Mouse (Mus musculus) limb, embryonic 12.5 days (tissue): Measurements from ENCODE around the gene Pip5k1b. TPM values are rescaled to one million over a fixed set of nuclear protein-coding genes. Genes with fewer than 3 reads are reported as not detected.

ENCODE experiments used
- ATAC-seq: fragments of 200-750 bp; cut with Nextera tagmentation; 2 replicates; pipeline ENCODE4 v1.8.0; 2017; ENCODE audit warnings: low read depth, moderate TSS enrichment; ENCODE audit not compliant: insufficient number of reproducible peaks, insufficient read depth, low FRiP score, low TSS enrichment
- H3K27ac ChIP-seq: fragments of 300-500 bp; sonication (generic); 2 replicates; pipeline ENCODE4 v1.5.1; 2016; ENCODE audit warnings: mild to moderate bottlenecking, moderate library complexity
- H3K27me3 ChIP-seq: fragments of 300-500 bp; sonication (generic); 2 replicates; pipeline ENCODE4 v1.6.1; 2016; ENCODE audit warnings: mild to moderate bottlenecking, moderate library complexity
- H3K36me3 ChIP-seq: fragments of 300-500 bp; sonication (generic); 2 replicates; pipeline ENCODE4 v1.6.1; 2016; ENCODE audit warnings: mild to moderate bottlenecking, moderate library complexity
- H3K4me1 ChIP-seq: fragments of 300-500 bp; sonication (generic); replicated peaks from 2 replicates; pipeline ENCODE4 v1.6.1; 2016
- H3K4me2 ChIP-seq: fragments of 300-500 bp; sonication (generic); 2 replicates; pipeline ENCODE4 v1.6.1; 2016; ENCODE audit warnings: mild to moderate bottlenecking, moderate library complexity
- H3K4me3 ChIP-seq: fragments of 300-500 bp; sonication (generic); replicated peaks from 2 replicates; pipeline ENCODE4 v1.5.1; 2016; ENCODE audit warnings: mild to moderate bottlenecking
- H3K9ac ChIP-seq: fragments of 300-500 bp; sonication (generic); replicated peaks from 2 replicates; pipeline ENCODE4 v1.6.1; 2016; ENCODE audit warnings: mild to moderate bottlenecking, moderate library complexity
- H3K9me3 ChIP-seq: fragments of 300-500 bp; sonication (generic); 2 replicates; pipeline ENCODE4 v1.6.1; 2016; ENCODE audit warnings: mild to moderate bottlenecking, moderate library complexity
- WGBS: fragments of 180-500 bp; shearing (Covaris S2); methylation state at CpG from one replicate; pipeline ENCODE4 v1.1.7; 2016; 5-methylcytosine and 5-hydroxymethylcytosine counted together
- polyA plus RNA-seq: library from polyadenylated mRNA; unstranded; fragments of >200 nt; fragmentation: Nextera tagmentation; extraction: Ambion mirVana; gene quantifications from 2 replicates; pipeline ENCODE4 v1.2.1, GENCODE M21; 2016

Pip5k1b gene
- polyA plus RNA-seq, 1 experiment from 2014 or later = 0.56 TPM

- WGBS = 81% methylated on average over 3 of the region's 3 CpGs
- no peaks in the 10 kb centered on the region for H3K36me3 ChIP-seq
Observed at GRCm38 (mm10) chr19:24404716-24405115, 151.0 kb downstream of the Pip5k1b start.

GRCm38 (mm10) chr19:24403245-24403644 is 152.4 kb downstream of the Pip5k1b start:
- Histone ChIP-seq H3K4me3 (no peak overlapping the region), H3K27ac (no peak overlapping the region), H3K27me3 (no peaks in the 10 kb centered on the region), H3K4me1 (no peaks in the 10 kb centered on the region), H3K9ac (no peak overlapping the region), H3K36me3 (no peaks in the 10 kb centered on the region), H3K9me3 (no peaks in the 10 kb centered on the region), H3K4me2 (no peak overlapping the region)
- 86% methylated on average over 6 of the region's 6 CpGs for WGBS
- ATAC-seq = no peak

More at GRCm38 (mm10) chr19:24404716-24405115, 151.0 kb downstream of the Pip5k1b start:
- no peak overlapping the region for H3K4me2 ChIP-seq
- no peak for ATAC-seq
- H3K27me3 ChIP-seq = no peaks in the 10 kb centered on the region
- H3K4me3 ChIP-seq = no peak overlapping the region
- H3K4me1 ChIP-seq = no peaks in the 10 kb centered on the region
- no peaks in the 10 kb centered on the region for H3K9me3 ChIP-seq
- H3K27ac ChIP-seq = no peak overlapping the region
- H3K9ac ChIP-seq = no peak overlapping the region

- no peak for ATAC-seq
- H3K9ac ChIP-seq = no peak overlapping the region
- no peaks in the 10 kb centered on the region for H3K36me3 ChIP-seq
- H3K4me1 ChIP-seq = 0 out of 2 replicates have a peak, but pooled peaks cover 6% of the 10 kb centered on the region
- no peak overlapping the region for H3K4me3 ChIP-seq
- 76% methylated on average over 2 of the region's 2 CpGs for WGBS
- no peak overlapping the region for H3K4me2 ChIP-seq
- H3K9me3 ChIP-seq = no peaks in the 10 kb centered on the region
- H3K27me3 ChIP-seq = no peaks in the 10 kb centered on the region
- H3K27ac ChIP-seq = no peak overlapping the region
Observed at GRCm38 (mm10) chr19:24393920-24394319, 161.8 kb downstream of the Pip5k1b start.

DNA sequence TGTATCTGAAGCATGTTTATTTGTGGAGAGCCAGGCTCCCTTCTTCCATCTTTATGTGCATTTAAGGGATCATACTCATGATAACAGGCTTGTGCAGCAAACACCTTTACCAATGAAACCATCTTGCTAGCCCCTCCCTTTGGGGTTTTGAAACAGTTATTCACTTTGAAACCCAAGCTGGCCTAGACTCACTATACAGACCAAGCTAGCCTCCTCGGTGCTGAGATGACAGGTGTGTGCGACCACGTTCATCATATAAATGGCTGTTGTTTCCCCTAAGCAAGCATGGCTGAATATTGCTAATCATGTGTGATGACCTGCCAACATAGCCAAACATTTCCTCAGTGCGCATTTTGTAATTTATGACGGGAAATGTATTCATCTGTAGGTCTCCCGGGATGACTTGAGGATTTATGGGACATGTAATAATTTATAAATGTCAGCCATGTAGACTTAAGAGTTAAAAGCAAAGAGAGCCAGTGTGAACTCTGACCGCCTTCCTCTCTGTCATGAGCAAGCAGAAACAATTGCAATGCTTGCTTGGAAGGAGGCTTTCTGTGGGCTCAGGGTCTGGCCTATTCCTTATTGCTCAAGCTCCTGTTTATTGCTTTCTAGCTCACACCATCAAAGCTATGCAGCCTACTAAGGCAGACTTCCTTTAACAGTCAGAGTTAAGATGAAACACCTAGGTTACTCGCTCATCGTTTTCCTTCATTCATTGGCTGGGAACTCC is 164.0 kb downstream of the Pip5k1b start:
- H3K4me1 ChIP-seq = 0 out of 2 replicates have a peak, but pooled peaks cover 6% of the 10 kb centered on the region
- H3K9me3 ChIP-seq = no peaks in the 10 kb centered on the region
- H3K36me3 ChIP-seq = no peaks in the 10 kb centered on the region
- H3K4me2 ChIP-seq = no peak overlapping the region
- no peak overlapping the region for H3K4me3 ChIP-seq
- H3K9ac ChIP-seq = no peak overlapping the region
- no peak overlapping the region for H3K27ac ChIP-seq
- WGBS = 57% methylated on average over 9 of the region's 9 CpGs
- ATAC-seq = no peak
- H3K27me3 ChIP-seq = no peaks in the 10 kb centered on the region

- Histone ChIP-seq H3K27ac (no peak overlapping the region), H3K4me1 (0 out of 2 replicates have a peak, but pooled peaks cover 6% of the 10 kb centered on the region), H3K4me3 (no peak overlapping the region), H3K9ac (no peak overlapping the region), H3K9me3 (no peaks in the 10 kb centered on the region), H3K4me2 (no peak overlapping the region), H3K27me3 (no peaks in the 10 kb centered on the region), H3K36me3 (no peaks in the 10 kb centered on the region)
- no peak for ATAC-seq
- WGBS = 88% methylated on average over 22 of the region's 22 CpGs
Observed at GRCm38 (mm10) chr19:24386956-24387865, 168.5 kb downstream of the Pip5k1b start.

DNA sequence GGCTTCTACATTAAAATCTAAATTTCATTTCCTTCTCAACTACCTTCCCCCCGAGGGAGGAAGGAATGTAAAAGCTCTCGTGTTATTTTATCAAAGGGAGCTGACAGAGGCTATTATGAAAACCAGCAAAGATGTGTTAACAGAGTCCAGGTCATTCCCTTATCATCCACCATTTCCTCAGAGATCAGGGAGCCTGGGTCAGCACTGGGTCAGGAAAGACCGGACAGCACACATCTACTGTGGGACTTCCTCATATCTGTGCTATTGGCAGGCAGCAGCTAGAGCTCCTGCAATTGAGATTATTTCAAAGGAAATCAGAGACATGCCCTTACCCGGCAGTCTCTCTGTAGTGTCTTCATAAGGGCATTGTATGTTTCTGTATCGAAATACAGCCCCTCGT is 177.2 kb downstream of the Pip5k1b start:
- Histone ChIP-seq H3K4me3 (no peak overlapping the region), H3K4me1 (no peaks in the 10 kb centered on the region), H3K9me3 (no peaks in the 10 kb centered on the region), H3K36me3 (no peaks in the 10 kb centered on the region), H3K9ac (no peak overlapping the region), H3K4me2 (no peak overlapping the region), H3K27ac (no peak overlapping the region), H3K27me3 (no peaks in the 10 kb centered on the region)
- WGBS = 63% methylated on average over 6 of the region's 6 CpGs
- no peak for ATAC-seq

DNA sequence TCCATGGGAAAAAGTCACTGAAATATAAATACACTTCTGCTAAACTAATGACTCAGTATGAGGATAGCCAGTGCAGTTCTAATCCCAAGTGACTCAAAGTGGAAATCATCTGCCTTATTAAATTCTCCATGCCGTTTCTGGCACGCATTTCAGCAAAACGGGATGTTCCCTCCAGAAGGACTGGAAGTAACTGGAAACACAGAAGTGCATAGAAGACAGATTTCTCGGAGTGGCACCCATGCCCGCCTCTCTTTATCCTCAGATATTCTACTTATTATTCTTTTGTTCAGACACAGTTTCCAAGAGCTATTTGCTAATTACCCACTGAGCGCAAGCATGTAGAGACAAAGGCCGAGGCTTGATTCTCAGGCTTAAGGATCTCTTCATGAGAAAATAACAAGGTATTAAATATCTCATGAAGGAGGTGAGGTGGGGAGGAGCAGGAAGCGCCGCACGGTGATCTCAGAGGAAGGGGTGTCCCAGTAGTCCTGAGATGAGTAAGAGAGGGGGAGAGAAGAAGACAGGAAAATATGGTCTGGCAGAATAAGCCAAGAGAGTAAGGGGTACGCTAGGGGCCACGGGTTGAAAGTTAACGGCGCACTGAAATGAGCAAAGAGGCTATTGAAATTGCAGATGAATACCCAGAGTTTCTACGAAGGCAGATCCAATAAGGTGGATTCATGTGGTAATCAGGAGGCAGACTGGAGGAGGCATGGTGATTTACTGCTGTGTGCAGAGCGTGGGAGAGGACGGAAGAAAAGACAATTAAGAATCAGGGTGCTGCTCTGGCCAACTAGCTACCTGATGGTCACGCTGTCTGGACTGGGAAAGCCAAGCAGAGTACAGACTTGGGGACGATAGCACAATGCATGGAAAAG is 183.7 kb downstream of the Pip5k1b start:
- no peak overlapping the region for H3K9ac ChIP-seq
- 80% methylated on average over 19 of the region's 19 CpGs for WGBS
- no peak for ATAC-seq
- H3K27ac ChIP-seq = no peak overlapping the region
- no peaks in the 10 kb centered on the region for H3K27me3 ChIP-seq
- no peaks in the 10 kb centered on the region for H3K36me3 ChIP-seq
- H3K9me3 ChIP-seq = no peaks in the 10 kb centered on the region
- no peaks in the 10 kb centered on the region for H3K4me1 ChIP-seq
- H3K4me2 ChIP-seq = no peak overlapping the region
- H3K4me3 ChIP-seq = no peak overlapping the region

DNA sequence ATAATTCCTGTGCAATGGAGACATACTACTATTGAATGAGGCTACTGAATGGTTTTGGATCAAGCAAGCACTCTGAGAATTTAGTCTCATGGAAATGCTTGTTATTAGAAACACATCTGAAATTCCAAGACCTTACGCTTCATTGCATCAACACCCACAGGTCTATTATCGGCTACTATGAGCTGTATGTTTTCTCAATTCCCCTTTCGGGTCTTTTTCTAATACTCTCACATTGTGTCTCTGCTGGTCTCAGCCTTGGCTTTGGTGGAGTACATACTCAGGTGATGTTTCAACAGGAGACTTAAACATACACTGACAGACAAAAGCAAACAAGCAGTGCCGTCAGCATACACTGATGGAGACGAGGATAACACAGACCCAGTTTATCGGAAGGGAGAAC is 187.3 kb downstream of the Pip5k1b start:
- ATAC-seq = no peak

GRCm38 (mm10) chr19:24367722-24368121 is 187.9 kb downstream of the Pip5k1b start:
- Histone ChIP-seq H3K4me3 (no peak overlapping the region), H3K4me1 (no peaks in the 10 kb centered on the region), H3K4me2 (no peak overlapping the region), H3K27me3 (no peaks in the 10 kb centered on the region), H3K36me3 (no peaks in the 10 kb centered on the region), H3K27ac (no peak overlapping the region), H3K9ac (no peak overlapping the region), H3K9me3 (no peaks in the 10 kb centered on the region)
- no peak for ATAC-seq
- 80% methylated on average over 4 of the region's 4 CpGs for WGBS

More for the DNA sequence above, 187.3 kb downstream of the Pip5k1b start:
- WGBS = 92% methylated on average over 6 of the region's 6 CpGs
- Histone ChIP-seq H3K9me3 (no peaks in the 10 kb centered on the region), H3K4me1 (no peaks in the 10 kb centered on the region), H3K27ac (no peak overlapping the region), H3K9ac (no peak overlapping the region), H3K36me3 (no peaks in the 10 kb centered on the region), H3K27me3 (no peaks in the 10 kb centered on the region), H3K4me2 (no peak overlapping the region), H3K4me3 (no peak overlapping the region)

- Histone ChIP-seq H3K27me3 (no peaks in the 10 kb centered on the region), H3K27ac (no peak overlapping the region), H3K9me3 (no peaks in the 10 kb centered on the region), H3K4me1 (no peaks in the 10 kb centered on the region), H3K9ac (no peak overlapping the region), H3K4me3 (no peak overlapping the region), H3K4me2 (no peak overlapping the region), H3K36me3 (no peaks in the 10 kb centered on the region)
- ATAC-seq = no peak
- 66% methylated on average over 1 of the region's 1 CpGs for WGBS
Observed at GRCm38 (mm10) chr19:24366747-24367146, 188.9 kb downstream of the Pip5k1b start.
